Mouse (Mus musculus): ENCODE data around the gene Snx29. TPM values are rescaled to one million over a fixed set of nuclear protein-coding genes. Genes with fewer than 3 reads are reported as not detected.

Gene Snx29
- total and polyA plus RNA-seq, 3 experiments: 2.6 to 9.9 (median 8.9) TPM

DNA sequence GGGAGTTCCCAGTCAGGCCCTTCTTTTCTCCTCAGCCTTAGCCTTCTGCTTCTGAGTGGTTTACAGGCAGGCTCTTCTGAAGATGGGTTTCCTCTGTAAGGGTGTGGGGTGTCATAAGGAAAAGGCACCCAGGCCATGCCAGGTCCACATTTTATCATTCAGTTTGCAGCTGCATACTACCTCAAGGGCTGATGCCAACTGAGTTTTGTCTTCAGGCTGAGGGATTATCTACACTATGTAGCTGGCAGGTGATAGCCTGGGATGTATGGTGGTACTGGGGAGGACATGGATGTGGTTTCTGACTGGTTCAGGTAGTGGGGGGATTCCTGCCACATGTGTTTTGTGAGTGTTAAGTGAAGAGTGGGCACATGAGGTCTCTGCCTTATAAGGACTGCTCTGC is 266.0 kb downstream of the Snx29 start:
- no peak overlapping the region for H3K27ac ChIP-seq
- intact Hi-C loops (cut with DNase I): no loop called here
- TF ChIP-seq POLR2A (IDR thresholded peaks at IDR 0.05; ENCODE audit: insufficient read depth, low read depth, low read length): no peak
- no peak for TF ChIP-seq CTCF (IDR thresholded peaks at IDR 0.05)
- no peak for TF ChIP-seq EP300 (IDR thresholded peaks at IDR 0.05; ENCODE audit: insufficient read depth, low read depth, low read length)

DNA sequence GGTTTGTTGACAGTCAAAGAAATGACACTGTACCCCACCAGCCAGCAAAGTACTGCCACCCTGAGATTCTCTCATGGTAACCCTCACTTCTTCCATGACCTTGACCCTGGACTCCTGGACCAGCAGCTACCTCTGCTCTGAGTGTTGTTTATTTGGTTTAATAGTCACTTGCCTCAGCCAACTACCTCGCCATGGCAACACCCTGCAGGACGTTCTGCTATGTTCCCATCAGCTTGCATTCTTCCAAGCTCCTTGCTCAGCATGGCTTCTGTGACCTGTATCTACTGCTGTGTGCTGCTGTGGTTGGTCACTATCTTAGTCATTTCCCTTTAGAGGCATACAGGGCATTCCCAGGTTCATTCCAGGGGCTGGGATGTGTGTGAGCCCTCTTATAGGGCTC is 266.6 kb downstream of the Snx29 start:
- H3K27me3 ChIP-seq (ENCODE audit: control insufficient read depth, insufficient read depth, low read length): no peaks in the 10 kb centered on the region
- DNase-seq: no peak
- H3K36me3 ChIP-seq (ENCODE audit: control insufficient read depth, insufficient read depth, low read length): no peaks in the 10 kb centered on the region
- no peak overlapping the region for H3K27ac ChIP-seq
- TF ChIP-seq EP300 (IDR thresholded peaks at IDR 0.05; ENCODE audit: insufficient read depth, low read depth, low read length) (no peak), CTCF (IDR thresholded peaks at IDR 0.05) (no peak)
- peaks cover 6% of the 10 kb centered on the region; the same call in 1 of the 2 replicates for H3K4me1 ChIP-seq (ENCODE audit: control insufficient read depth, insufficient read depth, low read length)
- H3K79me2 ChIP-seq (replicated peaks; ENCODE audit: control insufficient read depth, insufficient read depth, low read length): no peaks in the 10 kb centered on the region
- intact Hi-C loops (cut with DNase I): no loop called here
- whole genome bisulfite sequencing: 50% methylated on average over 2 of the region's 2 CpGs
- no peak overlapping the region for H3K9ac ChIP-seq (ENCODE audit: low read depth, low read length)
- H3K4me3 ChIP-seq: no peak overlapping the region

More for the DNA sequence above, 266.0 kb downstream of the Snx29 start:
- Histone ChIP-seq H3K4me1 (ENCODE audit: control insufficient read depth, insufficient read depth, low read length) (peaks cover 6% of the 10 kb centered on the region; the same call in 1 of the 2 replicates), H3K9ac (ENCODE audit: low read depth, low read length) (no peak overlapping the region), H3K4me3 (no peak overlapping the region), H3K79me2 (replicated peaks; ENCODE audit: control insufficient read depth, insufficient read depth, low read length) (no peaks in the 10 kb centered on the region), H3K36me3 (ENCODE audit: control insufficient read depth, insufficient read depth, low read length) (no peaks in the 10 kb centered on the region), H3K27me3 (ENCODE audit: control insufficient read depth, insufficient read depth, low read length) (no peaks in the 10 kb centered on the region)
- no peak for DNase-seq

DNA sequence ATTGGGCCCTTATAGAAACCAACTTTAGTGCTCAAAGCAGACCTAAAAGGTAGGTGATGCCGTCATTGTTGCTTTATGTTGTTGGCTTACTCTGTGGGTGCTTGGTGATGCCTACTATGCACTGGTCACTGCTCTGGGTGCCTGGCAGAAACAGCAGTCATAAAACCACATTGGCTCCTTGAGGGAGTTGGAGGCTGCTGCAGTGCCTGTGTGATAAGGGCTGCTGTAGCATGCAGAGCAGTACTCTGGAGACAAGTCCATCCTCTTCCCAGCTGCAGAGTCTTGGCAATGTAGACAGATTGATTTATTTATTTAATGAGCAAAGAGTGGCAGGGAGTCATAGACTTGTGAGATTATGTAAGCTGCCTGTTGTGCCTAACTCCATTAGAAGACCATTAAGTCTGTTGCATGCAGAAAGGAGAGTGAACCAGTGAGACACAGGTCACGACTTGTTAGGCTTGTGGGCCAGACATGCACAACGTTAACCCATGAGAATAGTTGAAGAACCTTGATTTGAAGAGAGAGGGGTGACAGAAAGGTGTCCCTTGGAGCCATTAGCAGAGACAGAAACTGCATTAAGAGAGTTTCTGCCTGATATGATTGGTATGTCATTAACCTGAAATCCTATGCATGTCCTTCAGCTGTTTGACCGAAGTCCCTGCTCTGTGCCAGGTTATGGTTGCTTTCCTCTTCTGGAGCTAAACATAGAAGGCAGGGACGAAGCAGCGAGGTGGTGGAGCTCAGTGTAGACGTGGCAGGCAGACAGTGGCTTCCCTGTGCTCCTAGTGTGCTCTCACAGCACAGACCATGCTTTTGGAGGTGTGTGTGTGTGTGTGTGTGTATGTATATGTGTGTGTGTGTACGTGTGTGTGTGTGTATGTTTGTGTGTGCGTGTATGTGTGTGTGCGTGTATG is 267.3 kb downstream of the Snx29 start:
- no peaks in the 10 kb centered on the region for H3K27me3 ChIP-seq (ENCODE audit: control insufficient read depth, insufficient read depth, low read length)
- TF ChIP-seq POLR2A (IDR thresholded peaks at IDR 0.05; ENCODE audit: insufficient read depth, low read depth, low read length) (no peak), CTCF (IDR thresholded peaks at IDR 0.05) (no peak), EP300 (IDR thresholded peaks at IDR 0.05; ENCODE audit: insufficient read depth, low read depth, low read length) (no peak)
- H3K79me2 ChIP-seq (replicated peaks; ENCODE audit: control insufficient read depth, insufficient read depth, low read length): no peaks in the 10 kb centered on the region
- peaks cover 6% of the 10 kb centered on the region; the same call in 1 of the 2 replicates for H3K4me1 ChIP-seq (ENCODE audit: control insufficient read depth, insufficient read depth, low read length)
- no peak overlapping the region for H3K9ac ChIP-seq (ENCODE audit: low read depth, low read length)
- H3K36me3 ChIP-seq (ENCODE audit: control insufficient read depth, insufficient read depth, low read length): no peaks in the 10 kb centered on the region
- peak overlapping the region; percentile 23; the same call in 1 of the 2 replicates for H3K27ac ChIP-seq
- intact Hi-C loops (cut with DNase I): no loop called here
- no peak for DNase-seq
- 70% methylated on average over 10 of the region's 10 CpGs for WGBS
- no peak overlapping the region for H3K4me3 ChIP-seq

DNA sequence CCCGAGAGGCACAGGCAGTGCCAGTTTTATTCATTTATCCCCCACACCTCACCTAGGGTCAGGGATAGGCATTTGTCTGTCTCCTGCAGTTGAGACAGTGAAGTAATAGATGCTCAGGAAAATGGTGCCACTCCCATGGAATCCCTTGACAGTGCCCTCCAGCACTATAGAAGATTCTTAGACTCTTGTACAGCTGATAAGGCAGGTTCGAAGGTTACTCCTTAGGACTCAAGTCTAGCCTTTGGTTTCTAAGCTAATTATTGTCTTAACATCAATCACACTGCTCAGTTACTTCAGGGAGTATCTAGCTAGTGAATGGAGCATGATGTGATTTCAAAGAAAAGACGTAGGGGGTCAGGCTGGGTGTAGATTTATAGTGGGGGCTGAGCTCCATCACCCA is 273.9 kb downstream of the Snx29 start:
- Histone ChIP-seq H3K27ac (no peak overlapping the region), H3K9ac (ENCODE audit: low read depth, low read length) (no peak overlapping the region)
- intact Hi-C loops (cut with DNase I): no loop called here

DNA sequence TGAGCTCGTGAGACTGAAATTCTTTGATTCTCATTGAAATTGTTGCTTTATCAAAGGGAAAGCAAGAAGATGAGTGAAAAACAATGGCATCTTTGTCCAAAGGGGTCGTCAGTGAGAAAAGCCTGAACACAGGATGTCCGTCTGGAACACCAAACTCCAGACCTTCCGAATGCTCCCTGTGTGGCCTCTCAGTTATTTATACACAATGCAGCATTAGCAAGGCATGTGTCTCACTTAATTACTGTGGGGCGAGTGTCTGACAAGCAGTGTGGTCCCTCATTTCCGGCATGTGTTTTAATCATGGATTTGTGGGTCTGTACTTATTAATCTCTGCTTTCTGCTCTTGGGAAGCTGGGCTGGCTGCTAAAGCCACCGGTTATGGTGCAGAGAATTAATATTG is 275.1 kb downstream of the Snx29 start:
- 39% methylated on average over 7 of the region's 7 CpGs for WGBS
- H3K4me3 ChIP-seq: no peak overlapping the region
- intact Hi-C loops (cut with DNase I): no loop called here
- no peaks in the 10 kb centered on the region for H3K36me3 ChIP-seq (ENCODE audit: control insufficient read depth, insufficient read depth, low read length)
- no peak overlapping the region for H3K9ac ChIP-seq (ENCODE audit: low read depth, low read length)
- H3K27ac ChIP-seq: no peak overlapping the region
- no peaks in the 10 kb centered on the region for H3K79me2 ChIP-seq (replicated peaks; ENCODE audit: control insufficient read depth, insufficient read depth, low read length)
- H3K4me1 ChIP-seq (ENCODE audit: control insufficient read depth, insufficient read depth, low read length): no peaks in the 10 kb centered on the region
- H3K27me3 ChIP-seq (ENCODE audit: control insufficient read depth, insufficient read depth, low read length): no peaks in the 10 kb centered on the region
- TF ChIP-seq CTCF (IDR thresholded peaks at IDR 0.05) (no peak), EP300 (IDR thresholded peaks at IDR 0.05; ENCODE audit: insufficient read depth, low read depth, low read length) (no peak), POLR2A (IDR thresholded peaks at IDR 0.05; ENCODE audit: insufficient read depth, low read depth, low read length) (no peak)
- DNase-seq: no peak

More for the DNA sequence above, 273.9 kb downstream of the Snx29 start:
- no peaks in the 10 kb centered on the region for H3K79me2 ChIP-seq (replicated peaks; ENCODE audit: control insufficient read depth, insufficient read depth, low read length)
- no peaks in the 10 kb centered on the region for H3K4me1 ChIP-seq (ENCODE audit: control insufficient read depth, insufficient read depth, low read length)
- no peak overlapping the region for H3K4me3 ChIP-seq
- no peak for DNase-seq
- H3K27me3 ChIP-seq (ENCODE audit: control insufficient read depth, insufficient read depth, low read length): no peaks in the 10 kb centered on the region
- WGBS: 97% methylated on average over 3 of the region's 3 CpGs
- TF ChIP-seq CTCF (IDR thresholded peaks at IDR 0.05): no peak
- no peak for TF ChIP-seq EP300 (IDR thresholded peaks at IDR 0.05; ENCODE audit: insufficient read depth, low read depth, low read length)
- TF ChIP-seq POLR2A (IDR thresholded peaks at IDR 0.05; ENCODE audit: insufficient read depth, low read depth, low read length): no peak
- no peaks in the 10 kb centered on the region for H3K36me3 ChIP-seq (ENCODE audit: control insufficient read depth, insufficient read depth, low read length)

DNA sequence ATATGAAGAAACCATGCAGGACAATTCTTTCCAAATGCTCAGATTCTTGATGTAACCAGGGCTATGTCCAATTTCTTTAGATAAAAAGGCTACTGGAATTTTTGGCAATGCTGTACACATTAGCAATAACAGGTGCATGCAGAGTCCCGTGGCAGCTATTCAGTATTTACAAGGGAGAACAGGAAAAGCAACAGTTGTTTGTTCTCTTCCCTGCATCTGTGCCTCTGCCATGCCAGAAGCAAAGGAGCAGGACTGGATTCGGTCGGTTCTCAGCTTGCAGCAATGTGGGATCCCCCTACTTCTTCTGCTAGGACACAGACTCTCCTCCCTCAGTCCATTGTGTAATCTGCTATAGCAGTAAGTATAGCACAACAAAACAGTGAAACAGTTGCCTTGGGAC is 276.8 kb downstream of the Snx29 start:
- Histone ChIP-seq H3K27ac (no peak overlapping the region), H3K4me1 (ENCODE audit: control insufficient read depth, insufficient read depth, low read length) (peaks cover 5% of the 10 kb centered on the region; the same call in 1 of the 2 replicates), H3K36me3 (ENCODE audit: control insufficient read depth, insufficient read depth, low read length) (no peaks in the 10 kb centered on the region), H3K9ac (ENCODE audit: low read depth, low read length) (no peak overlapping the region), H3K27me3 (ENCODE audit: control insufficient read depth, insufficient read depth, low read length) (no peaks in the 10 kb centered on the region), H3K79me2 (replicated peaks; ENCODE audit: control insufficient read depth, insufficient read depth, low read length) (no peaks in the 10 kb centered on the region), H3K4me3 (no peak overlapping the region)
- DNase-seq: no peak
- TF ChIP-seq POLR2A (IDR thresholded peaks at IDR 0.05; ENCODE audit: insufficient read depth, low read depth, low read length) (no peak), CTCF (IDR thresholded peaks at IDR 0.05) (no peak), EP300 (IDR thresholded peaks at IDR 0.05; ENCODE audit: insufficient read depth, low read depth, low read length) (no peak)
- 61% methylated on average over 3 of the region's 3 CpGs for WGBS
- intact Hi-C loops (cut with DNase I): no loop called here

Measured in heart, adult 2 months (tissue).